Mouse (Mus musculus): ENCODE results near the gene 1700056E22Rik. TPM values are rescaled to one million over a fixed set of nuclear protein-coding genes. Genes with fewer than 3 reads are reported as not detected.

The 1700056E22Rik gene
- not detected for polyA plus RNA-seq (2014; fragmentation: Illumina TruSeq; extraction: RNeasy Lipid Tissue Mini Kit (QIAGEN cat#74804); ENCODE audit: low read depth, low replicate concordance)

GRCm38 (mm10) chr1:184034011-184034557 lies at the start of gene 1700056E22Rik:
1700056E22Rik (minus strand) TSS chr1:184034301.

GRCm38 (mm10) chr1:184013106-184013505 lies 21.0 kb downstream of the 1700056E22Rik start, which contains the start of gene Dusp10:
Dusp10 (plus strand) TSS chr1:184013302.

Other genes starting within 250 kb of the 1700056E22Rik start
- 1.7 TPM for gene Dusp10, start 21.0 kb downstream of the 1700056E22Rik start, polyA plus RNA-seq (2014; fragmentation: Illumina TruSeq; extraction: RNeasy Lipid Tissue Mini Kit (QIAGEN cat#74804); ENCODE audit: low read depth, low replicate concordance)

Measured in liver, adult 10 weeks (tissue).